In the genomic region with DNA sequence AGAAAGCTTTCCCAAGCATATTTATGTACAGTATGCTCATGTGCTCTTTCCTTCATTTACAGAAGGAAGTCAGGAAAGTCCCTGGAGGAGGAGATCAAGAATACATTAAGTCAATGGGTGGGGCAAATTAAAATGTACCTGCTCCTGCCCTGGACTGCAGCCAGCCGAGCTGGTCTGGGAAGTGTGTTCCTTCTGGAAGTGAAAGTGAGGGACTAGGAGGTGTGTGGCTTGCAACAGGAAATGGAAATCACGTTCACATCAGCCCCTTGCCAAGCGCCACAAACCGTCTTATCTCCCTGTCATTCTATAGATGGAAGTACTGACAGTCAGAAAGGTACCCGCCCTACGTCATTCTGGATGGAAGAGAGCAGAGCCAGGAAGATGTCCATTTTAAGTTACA, we compare ENCODE assay signal across 11 mouse cellular contexts. TPM values are rescaled to one million over a fixed set of nuclear protein-coding genes. Genes with fewer than 3 reads are reported as not detected.
DNase-seq lines count a peak whose midpoint lies in the region; ATAC-seq and TF ChIP-seq lines count a peak whose summit lies in the region.
"Had no signal": no experiment of that assay in that cellular context is flagged by ENCODE, and none has a peak within 500 bp of the region (broad histone marks: within the 10 kb centered on the region; RNA-seq: fewer than 3 reads in every experiment).

No protein-coding gene starts in this region.

- intact Hi-C loops in left cerebral cortex, adult 2 months (cut with DNase I), result no loop called here

- 63% methylated on average over 6 of the region's 6 CpGs for WGBS in kidney, embryonic 14.5 days
- WGBS in intestine, embryonic 14.5 days, result 64% methylated on average over 6 of the region's 6 CpGs
- 48% methylated on average over 6 of the region's 6 CpGs for WGBS in limb, embryonic 15.5 days
- 14% methylated on average over 6 of the region's 6 CpGs for WGBS in small intestine, adult 2 months

- TF ChIP-seq POLR2A in small intestine, adult 2 months (IDR thresholded peaks at IDR 0.05; ENCODE audit: low read depth, low read length), result no peak

- DNase-seq in kidney, adult 11 months, result peak; percentile 75
- DNase-seq in intestine, embryonic 14.5 days (ENCODE audit: low spot score), result no peak
- no peak for DNase-seq in T-cell, adult 2 months (ENCODE audit: low spot score)
- no peak for DNase-seq in spleen, adult 12 weeks (ENCODE audit: low spot score)
- DNase-seq in left cerebral cortex, adult 2 months (ENCODE audit: extremely low spot score in 1 of 2, low spot score in 2 of 2), result no peak
- DNase-seq: right cerebral cortex, adult 18-20 months had no signal

- no peak overlapping the region for H3K27ac ChIP-seq in kidney, embryonic 14.5 days (ENCODE audit: low read depth, low read length)
- no peak overlapping the region for H3K27ac ChIP-seq in intestine, embryonic 14.5 days (ENCODE audit: low read depth)
- no peak overlapping the region for H3K27ac ChIP-seq in limb, embryonic 15.5 days
- peak overlapping the region; percentile 72; the same call in 1 of the 2 replicates for H3K27ac ChIP-seq in small intestine, adult 2 months (ENCODE audit: insufficient read depth, low read depth, low read length)
- H3K27ac ChIP-seq in left cerebral cortex, adult 2 months, result no peak overlapping the region

- H3K4me3 ChIP-seq in kidney, embryonic 14.5 days (ENCODE audit: low read length), result no peak overlapping the region
- H3K4me3 ChIP-seq in intestine, embryonic 14.5 days (ENCODE audit: low read depth, low read length), result no peak overlapping the region
- no peak overlapping the region for H3K4me3 ChIP-seq in limb, embryonic 15.5 days
- H3K4me3 ChIP-seq in small intestine, adult 2 months (ENCODE audit: low read depth, low read length), result no peak overlapping the region; the same call in 1 of the 2 replicates
- H3K4me3 ChIP-seq in left cerebral cortex, adult 2 months, result no peak overlapping the region

- TF ChIP-seq CTCF in small intestine, adult 2 months (IDR thresholded peaks at IDR 0.05; ENCODE audit: extremely low read depth, insufficient read length, insufficient replicate concordance, low read depth, low read length), result no peak
- no peak for TF ChIP-seq CTCF in left cerebral cortex, adult 2 months (IDR thresholded peaks at IDR 0.05)

- no peak overlapping the region for H3K4me2 ChIP-seq in kidney, embryonic 14.5 days (replicated peaks; ENCODE audit: low read depth, low read length)
- peak overlapping the region; percentile 11 for H3K4me2 ChIP-seq in intestine, embryonic 14.5 days (ENCODE audit: low read length)
- peak overlapping the region; percentile 2; the same call in 1 of the 2 replicates for H3K4me2 ChIP-seq in limb, embryonic 15.5 days

- no peak for ATAC-seq in kidney, embryonic 14.5 days (ENCODE audit: low FRiP score, low TSS enrichment)
- ATAC-seq in intestine, embryonic 14.5 days (replicated peaks; ENCODE audit: low FRiP score, low TSS enrichment, low read depth), result no peak
- no peak for ATAC-seq in limb, embryonic 15.5 days (ENCODE audit: insufficient number of reproducible peaks, low FRiP score, low TSS enrichment, low read depth)

- H3K36me3 ChIP-seq in kidney, embryonic 14.5 days (ENCODE audit: control insufficient read depth, insufficient read depth, low read length), result no peaks in the 10 kb centered on the region
- H3K36me3 ChIP-seq in intestine, embryonic 14.5 days (ENCODE audit: control insufficient read depth, insufficient read depth, low read length), result no peaks in the 10 kb centered on the region
- no peaks in the 10 kb centered on the region for H3K36me3 ChIP-seq in limb, embryonic 15.5 days
- H3K36me3 ChIP-seq in small intestine, adult 2 months (ENCODE audit: control insufficient read depth, insufficient read depth, low read length), result no peaks in the 10 kb centered on the region

- H3K9ac ChIP-seq in kidney, embryonic 14.5 days (ENCODE audit: low read depth, low read length), result no peak overlapping the region
- H3K9ac ChIP-seq in intestine, embryonic 14.5 days (ENCODE audit: low read length), result no peak overlapping the region
- no peak overlapping the region for H3K9ac ChIP-seq in limb, embryonic 15.5 days

- peaks cover 22% of the 10 kb centered on the region for H3K4me1 ChIP-seq in kidney, embryonic 14.5 days (ENCODE audit: control insufficient read depth, insufficient read depth, low read length)
- peaks cover 28% of the 10 kb centered on the region for H3K4me1 ChIP-seq in intestine, embryonic 14.5 days (replicated peaks; ENCODE audit: control insufficient read depth, insufficient read depth, low read length)
- H3K4me1 ChIP-seq in limb, embryonic 15.5 days, result peaks cover 27% of the 10 kb centered on the region
- no peaks in the 10 kb centered on the region; the same call in none of the 2 replicates for H3K4me1 ChIP-seq in small intestine, adult 2 months (ENCODE audit: control insufficient read depth, insufficient read depth, insufficient read length, low read length)

- H3K27me3 ChIP-seq in kidney, embryonic 14.5 days (ENCODE audit: control insufficient read depth, insufficient read depth, low read length), result no peaks in the 10 kb centered on the region
- no peaks in the 10 kb centered on the region for H3K27me3 ChIP-seq in intestine, embryonic 14.5 days (replicated peaks; ENCODE audit: control insufficient read depth, insufficient read depth, low read length)
- no peaks in the 10 kb centered on the region for H3K27me3 ChIP-seq in limb, embryonic 15.5 days
- no peaks in the 10 kb centered on the region for H3K27me3 ChIP-seq in small intestine, adult 2 months (ENCODE audit: control insufficient read depth, insufficient read depth, low read length)

- no peaks in the 10 kb centered on the region for H3K9me3 ChIP-seq in kidney, embryonic 14.5 days (ENCODE audit: control insufficient read depth, low read length)
- H3K9me3 ChIP-seq in intestine, embryonic 14.5 days (ENCODE audit: control insufficient read depth, low read length), result no peaks in the 10 kb centered on the region
- H3K9me3 ChIP-seq in limb, embryonic 15.5 days, result no peaks in the 10 kb centered on the region

RNA-seq across cellular contexts. Expression of a gene that starts 0.4 kb away (rescaled TPM):
- polyA plus RNA-seq in kidney, embryonic 14.5 days (2014; fragmentation: Nextera tagmentation; extraction: Ambion mirVana), result 0.49 and 0.59 TPM in 2 replicates
- 0.17 and 0.27 TPM in 2 replicates for polyA plus RNA-seq in intestine, embryonic 14.5 days (2014; fragmentation: Nextera tagmentation; extraction: Ambion mirVana)
- 0.26 and 0.46 TPM in 2 replicates for polyA plus RNA-seq in limb, embryonic 15.5 days (2015; fragmentation: Nextera tagmentation; extraction: Ambion mirVana)
- 0.04 and 0.25 TPM in 2 replicates for polyA plus RNA-seq in small intestine, adult 2 months (2012; rRNA removed)
- under 1 TPM; 0.23 to 0.29 TPM for total RNA-seq in left cerebral cortex, adult 2 months (2021)
- total RNA-seq: hematopoietic stem cell, adult 5-6 weeks had no signal
- polyA plus RNA-seq: limb, embryonic 11.5 days had no signal
